Mouse (Mus musculus) urinary bladder, postnatal 14 days (tissue): ENCODE measurements around the gene Myo1c.
A peak's percentile ranks its signal among the peaks of the same experiment; 100 is the strongest.

Source experiments
- DNase-seq: peaks from one replicate; pipeline ENCODE4 v3.0.0; 2021; ENCODE audit warnings: low spot score

The Myo1c gene

DNA sequence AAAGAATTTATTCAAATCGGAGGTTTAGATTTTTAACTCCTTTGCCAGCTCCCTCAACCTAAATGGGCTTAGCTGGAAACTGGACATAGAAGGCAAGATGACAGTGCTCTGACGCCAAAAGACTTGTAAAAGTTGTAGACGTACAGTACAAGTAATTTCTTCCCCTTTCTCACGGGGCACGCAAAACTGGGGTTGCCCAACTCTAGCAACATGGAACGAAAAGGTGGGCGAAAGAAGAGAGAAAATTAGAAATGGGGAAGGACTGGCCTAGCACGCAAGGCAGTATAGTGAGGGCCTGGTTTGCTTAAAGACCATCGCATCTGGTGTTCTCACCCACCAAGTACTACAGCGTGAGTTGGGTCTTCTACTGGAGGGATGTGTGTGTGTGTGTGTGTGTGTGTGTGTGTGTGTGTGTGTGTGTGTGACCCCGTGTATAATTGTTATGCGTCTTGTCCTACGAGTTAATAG lies 688 bp downstream of the Myo1c start:
- no peak for DNase-seq

DNA sequence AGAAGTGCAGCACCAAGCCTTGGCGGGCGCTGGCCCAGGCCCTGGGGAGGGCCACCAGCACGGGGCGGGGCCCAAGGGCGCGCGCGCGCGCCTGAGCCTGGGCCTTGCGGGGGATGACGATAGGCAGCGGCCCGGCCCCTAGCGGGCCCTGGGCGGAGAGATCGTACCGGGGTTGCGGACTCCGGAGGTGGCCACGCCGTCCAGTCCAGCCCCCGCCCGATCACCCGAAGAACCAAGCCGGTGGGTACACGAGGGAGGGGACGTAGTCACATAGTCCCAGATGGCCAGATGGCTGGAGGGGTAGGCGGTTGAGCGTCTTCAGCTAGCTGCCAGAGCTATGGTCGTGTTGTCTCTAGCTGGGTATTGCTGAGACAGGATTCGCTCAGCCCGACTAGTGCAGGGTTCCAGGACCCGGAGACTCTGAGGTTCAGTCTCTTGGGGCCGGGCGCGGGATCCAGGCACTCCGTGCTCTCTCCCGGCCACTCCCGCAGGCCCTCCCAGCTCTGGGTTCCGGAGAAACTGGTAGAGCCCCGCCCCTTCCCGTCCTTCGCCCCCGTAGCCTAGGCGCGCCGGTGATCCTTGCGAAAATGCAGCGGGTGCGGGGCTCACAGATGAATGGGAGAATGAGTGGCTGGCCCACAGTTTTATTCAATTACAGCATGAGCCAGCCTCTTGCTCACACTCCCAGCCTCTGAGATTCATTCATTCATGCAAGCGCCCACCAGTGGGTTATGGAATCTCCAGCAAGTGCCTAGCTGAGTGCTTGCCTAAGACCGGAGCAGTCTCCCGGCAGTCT lies 1.3 kb downstream of the Myo1c start:
- DNase-seq = peak; percentile 84

DNA sequence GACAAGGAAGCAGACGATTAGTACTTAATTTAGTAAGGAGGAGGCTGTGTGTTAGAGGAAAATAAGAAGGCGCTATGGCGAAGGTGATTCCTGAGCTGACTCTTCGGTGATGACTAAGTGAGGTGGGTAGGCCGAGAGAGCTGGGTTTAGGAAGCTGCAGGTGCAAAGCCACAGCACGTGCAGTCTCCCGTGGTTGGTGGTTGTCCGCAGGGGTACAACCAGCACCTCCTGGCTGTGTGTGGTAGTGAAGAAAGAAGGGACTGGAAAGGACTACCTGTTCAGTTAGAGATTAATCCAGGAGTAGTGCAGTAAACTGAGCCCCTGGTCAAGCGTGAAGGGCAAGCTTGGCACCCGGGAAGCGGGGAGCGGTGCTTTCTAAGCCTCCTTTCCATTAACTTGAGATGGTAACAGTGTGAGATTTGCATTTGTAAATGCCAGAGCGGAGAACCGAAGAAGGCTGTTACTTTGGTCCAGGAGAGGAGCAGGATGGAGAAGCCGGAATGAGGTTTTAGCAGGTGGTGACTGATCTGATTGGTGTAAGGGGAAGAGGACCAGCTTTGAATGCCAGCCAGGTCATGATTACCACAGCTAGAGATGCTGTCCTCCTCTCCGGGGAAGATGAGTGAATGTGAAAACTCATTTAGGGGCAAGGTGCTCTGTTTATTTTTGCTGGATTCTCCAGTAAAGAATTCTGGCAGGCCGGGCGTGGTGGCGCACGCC lies 2.1 kb downstream of the Myo1c start:
- peak; percentile 44 for DNase-seq

DNA sequence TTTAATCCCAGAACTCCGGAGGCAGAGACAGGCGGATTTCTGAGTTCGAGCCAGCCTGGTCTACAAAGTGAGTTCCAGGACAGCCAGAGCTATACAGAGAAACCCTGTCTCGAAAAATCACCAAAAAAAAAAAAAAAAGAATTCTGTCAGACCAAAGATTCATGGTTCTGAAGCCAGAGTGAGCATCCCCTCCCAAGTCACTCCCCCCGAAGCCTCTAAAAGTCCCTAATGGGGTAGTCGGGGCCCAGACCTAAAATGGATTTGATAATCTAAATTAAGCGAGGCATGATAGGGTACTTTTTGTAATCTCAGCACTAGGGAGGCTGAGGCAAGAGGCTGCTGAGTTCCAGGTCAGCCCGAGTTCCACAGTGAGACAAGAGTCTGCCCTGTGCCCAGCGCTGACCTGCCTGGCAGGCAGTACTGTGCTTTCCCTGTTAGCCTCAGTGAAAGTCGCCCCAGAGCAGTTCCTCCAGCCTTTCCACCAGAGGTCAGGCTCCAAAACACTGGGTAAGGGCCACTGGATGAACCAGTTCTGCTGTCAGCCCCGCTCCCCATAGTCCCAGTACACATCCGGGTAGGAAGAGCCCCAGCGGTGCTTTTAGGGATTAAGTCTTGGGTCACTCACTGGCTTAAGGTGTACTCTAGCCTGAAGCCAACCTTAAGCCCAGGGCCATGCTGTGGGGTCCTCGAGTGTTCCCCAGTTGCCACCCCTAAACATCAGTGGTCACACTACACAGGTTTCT lies 2.8 kb downstream of the Myo1c start:
- DNase-seq = peak; percentile 72

GRCm38 (mm10) chr11:75653781-75654470 lies 3.6 kb downstream of the Myo1c start:
- peak; percentile 90 for DNase-seq

- peak; percentile 42 for DNase-seq
Observed at GRCm38 (mm10) chr11:75654471-75655390, 4.4 kb downstream of the Myo1c start.

- DNase-seq = peak; percentile 84
Observed at GRCm38 (mm10) chr11:75655621-75656545, 5.6 kb downstream of the Myo1c start.

GRCm38 (mm10) chr11:75656621-75657590 lies 6.6 kb downstream of the Myo1c start:
- no peak for DNase-seq

DNA sequence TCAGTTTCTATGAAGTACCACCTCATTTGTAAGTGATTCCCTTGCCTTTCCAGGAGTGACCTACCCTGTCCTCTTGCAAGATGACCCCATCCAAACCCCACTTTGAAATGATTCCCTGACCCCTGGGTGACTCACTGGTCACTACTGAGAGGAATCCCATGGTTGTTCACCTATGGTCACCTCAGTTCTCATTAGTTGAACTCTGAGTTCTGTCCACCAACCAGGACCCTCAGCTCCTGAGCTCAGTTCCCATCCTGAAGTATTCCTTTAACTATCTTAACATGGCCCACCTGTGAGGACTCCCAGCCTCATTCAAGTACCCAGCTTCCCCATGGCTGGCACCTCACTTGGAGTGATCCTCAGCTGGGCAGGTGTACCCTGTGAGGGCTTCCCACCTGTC lies 7.5 kb downstream of the Myo1c start:
- no peak for DNase-seq

DNA sequence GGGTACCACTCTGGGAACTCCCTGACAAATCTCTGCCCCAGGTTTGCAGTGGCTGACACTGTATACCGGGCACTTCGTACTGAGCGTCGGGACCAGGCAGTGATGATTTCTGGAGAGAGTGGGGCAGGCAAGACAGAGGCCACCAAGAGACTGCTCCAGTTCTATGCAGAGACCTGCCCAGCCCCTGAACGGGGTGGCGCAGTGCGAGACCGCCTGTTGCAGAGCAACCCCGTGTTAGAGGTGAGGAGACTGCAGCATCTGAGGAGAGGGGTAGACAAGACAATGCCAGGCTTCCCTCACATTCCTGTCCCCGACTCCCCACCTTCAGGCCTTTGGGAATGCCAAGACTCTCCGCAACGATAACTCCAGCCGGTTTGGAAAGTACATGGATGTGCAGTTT lies 8.0 kb downstream of the Myo1c start:
- DNase-seq = no peak

DNA sequence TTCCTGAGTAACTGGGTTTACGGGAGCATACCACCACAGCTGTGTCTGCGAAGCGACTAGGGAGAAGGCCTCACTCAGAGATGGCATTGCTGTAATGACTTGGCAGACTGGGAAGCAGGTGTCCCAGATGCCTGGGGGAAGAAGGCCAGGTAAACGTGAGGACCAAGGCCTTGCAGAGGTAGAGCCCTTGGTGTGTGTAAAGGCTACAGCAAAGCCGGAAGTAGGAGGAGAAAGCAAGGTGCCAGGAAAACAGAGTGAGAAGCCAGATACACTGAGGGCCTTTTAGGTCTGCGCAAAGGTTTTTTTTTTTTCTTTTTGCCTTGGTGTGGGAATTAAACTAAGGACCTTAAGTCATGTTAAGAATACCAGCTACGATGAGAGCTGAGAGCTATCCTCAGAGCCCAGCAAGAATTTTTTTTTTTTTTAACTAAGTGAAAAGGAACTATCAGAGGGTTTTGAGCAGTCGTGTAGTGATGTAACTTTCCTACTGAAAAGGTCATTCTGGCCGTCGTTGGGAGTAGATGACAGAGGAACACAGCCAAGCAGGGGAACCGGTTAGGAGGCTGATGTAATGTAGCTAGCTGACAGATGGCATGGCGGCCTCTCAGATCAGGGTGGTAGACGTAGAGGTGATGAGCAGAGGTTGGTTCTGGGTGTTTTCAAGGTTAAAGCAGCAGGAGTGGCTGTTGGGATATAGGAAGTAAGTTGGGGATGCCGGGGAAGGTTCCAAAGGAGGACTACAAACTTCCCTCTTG lies 8.9 kb downstream of the Myo1c start:
- no peak for DNase-seq

DNA sequence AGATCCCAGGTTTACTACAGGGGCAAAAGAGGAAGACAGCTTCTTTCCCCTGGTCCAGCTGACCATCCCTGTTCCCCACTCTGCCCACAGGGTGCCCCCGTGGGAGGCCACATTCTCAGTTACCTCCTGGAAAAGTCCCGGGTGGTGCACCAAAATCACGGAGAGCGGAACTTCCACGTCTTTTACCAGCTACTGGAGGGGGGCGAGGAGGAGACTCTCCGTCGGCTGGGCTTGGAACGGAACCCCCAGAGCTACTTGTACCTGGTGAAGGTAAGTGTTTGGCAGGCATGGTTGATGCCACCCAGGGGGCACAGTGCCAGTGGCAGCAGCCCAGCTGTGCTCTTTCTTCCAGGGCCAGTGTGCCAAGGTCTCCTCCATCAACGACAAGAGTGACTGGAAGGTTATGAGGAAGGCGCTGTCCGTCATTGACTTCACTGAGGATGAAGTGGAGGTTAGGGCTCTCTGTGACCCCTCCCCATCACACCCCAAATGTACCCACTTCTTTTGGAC lies 9.8 kb downstream of the Myo1c start:
- DNase-seq = no peak

- DNase-seq = no peak
Observed at GRCm38 (mm10) chr11:75660941-75661800, 10.9 kb downstream of the Myo1c start.

- no peak for DNase-seq
Observed at GRCm38 (mm10) chr11:75662131-75662530, 11.8 kb downstream of the Myo1c start.

DNA sequence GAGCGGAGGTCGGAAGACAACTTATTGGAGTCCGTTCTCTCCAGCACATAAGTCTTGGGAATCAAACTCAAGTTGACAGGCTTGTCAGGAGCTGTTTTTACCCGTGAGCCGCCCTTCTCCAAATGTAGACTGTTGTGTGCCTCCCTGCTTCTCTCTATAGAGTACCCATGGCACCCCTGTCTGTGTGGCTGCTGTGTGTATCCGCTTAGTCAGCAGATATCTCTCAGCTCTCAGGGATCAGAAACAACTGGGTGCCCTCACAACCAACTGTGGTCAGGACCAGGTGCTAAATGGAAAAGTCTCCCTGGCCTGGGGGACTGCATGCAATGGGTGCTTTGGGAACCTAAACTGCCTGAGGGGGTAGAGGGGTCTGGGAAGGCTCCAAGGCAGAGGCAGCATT lies 16.0 kb downstream of the Myo1c start:
- DNase-seq = no peak

DNA sequence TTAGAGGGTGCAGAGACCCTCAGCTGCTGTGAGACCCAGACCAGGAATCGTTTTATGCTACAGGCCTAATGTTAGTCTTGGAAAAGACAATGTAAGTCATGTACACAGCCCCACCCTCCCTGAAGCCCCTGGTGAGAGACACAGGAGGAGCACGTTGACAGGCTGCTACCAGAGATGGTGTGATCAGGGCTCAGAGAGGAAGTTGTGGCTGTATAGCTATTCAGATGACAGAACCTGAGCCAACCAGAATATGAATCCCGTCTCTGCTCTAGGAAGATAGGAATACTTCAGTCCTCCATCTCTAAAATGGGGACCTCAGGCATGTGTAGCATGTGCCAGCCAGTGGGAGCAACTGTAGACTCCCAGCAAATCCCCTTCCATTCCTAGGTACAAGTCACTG lies 18.3 kb downstream of the Myo1c start:
- no peak for DNase-seq
